Mouse (Mus musculus) left cerebral cortex, postnatal 10 days (tissue): ENCODE data around the gene Gimap9. TPM values are rescaled to one million over a fixed set of nuclear protein-coding genes. Genes with fewer than 3 reads are reported as not detected.
"Not testable (repeated sequence)": the region's sequence is repeated elsewhere in the genome, so short reads cannot be mapped to it uniquely, and the experiment has no call there.

Experiments
- DNase-seq, 2 experiments: peaks; one replicate each; pipeline ENCODE4 v3.0.0; 2021 to 2022; ENCODE audit warnings: low spot score in 2 of 2, mixed read lengths in 1 of 2; ENCODE audit errors: extremely low spot score in 1 of 2
- intact Hi-C: fragments of 180-260 bp; cut with DNase I; formaldehyde crosslinking; loops from one replicate; pipeline ENCODE4 v1.15.1; 2025
- total RNA-seq, 2 experiments: library from RNA; stranded (reverse); gene quantifications; 2 replicates each; pipeline ENCODE4 v1.2.3; 2021

Gene Gimap9
- total RNA-seq, 2 experiments from 2014 or later = 1.2 to 1.4 TPM

DNA sequence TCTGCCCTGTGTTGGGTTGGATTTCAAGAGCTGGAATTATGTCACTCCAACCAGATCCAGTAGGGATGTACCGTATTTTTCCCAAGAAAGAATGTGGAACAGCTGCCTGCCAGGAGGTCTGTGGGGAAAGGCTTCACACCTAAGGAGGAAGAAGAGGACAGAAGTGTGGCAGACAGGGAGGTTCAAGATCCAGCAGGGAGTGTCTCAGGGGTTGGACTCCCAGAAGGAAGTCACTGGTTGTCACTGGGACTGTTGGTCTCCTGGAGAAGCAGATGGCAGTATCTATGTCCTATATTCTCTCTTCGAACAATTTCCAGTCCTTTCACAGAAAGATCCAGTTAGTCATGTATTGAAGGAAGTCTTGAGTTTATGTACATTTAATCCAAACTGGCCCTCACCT, 28.3 kb upstream of the Gimap9 start:
- DNase-seq = no peak
- intact Hi-C loops = loop anchor here (5.0 kb wide), 1 partner anchor 310 kb away; no protein-coding TSS in a partner anchor

DNA sequence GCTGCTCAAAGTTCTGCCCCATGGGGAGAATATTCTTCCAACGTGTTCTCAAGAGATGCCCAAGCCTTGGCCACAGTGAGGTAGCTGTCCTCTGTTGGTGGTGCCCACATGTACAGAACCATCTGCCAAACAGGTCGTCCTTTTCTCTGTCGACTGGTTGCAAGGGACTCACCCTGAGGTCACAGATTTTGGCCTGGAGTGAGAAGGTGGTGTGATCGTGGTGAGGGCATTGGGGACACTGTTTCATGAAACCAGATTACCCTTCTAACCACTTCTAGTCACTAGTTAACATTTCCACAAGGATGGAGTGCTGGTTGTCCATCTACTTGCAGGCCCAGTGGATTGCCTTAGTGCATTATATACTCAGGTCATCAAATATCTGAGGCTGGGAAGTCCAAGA, 27.1 kb upstream of the Gimap9 start:
- intact Hi-C loops = loop anchor here (5.0 kb wide), 1 partner anchor 309 kb away; no protein-coding TSS in a partner anchor
- no peak for DNase-seq

DNA sequence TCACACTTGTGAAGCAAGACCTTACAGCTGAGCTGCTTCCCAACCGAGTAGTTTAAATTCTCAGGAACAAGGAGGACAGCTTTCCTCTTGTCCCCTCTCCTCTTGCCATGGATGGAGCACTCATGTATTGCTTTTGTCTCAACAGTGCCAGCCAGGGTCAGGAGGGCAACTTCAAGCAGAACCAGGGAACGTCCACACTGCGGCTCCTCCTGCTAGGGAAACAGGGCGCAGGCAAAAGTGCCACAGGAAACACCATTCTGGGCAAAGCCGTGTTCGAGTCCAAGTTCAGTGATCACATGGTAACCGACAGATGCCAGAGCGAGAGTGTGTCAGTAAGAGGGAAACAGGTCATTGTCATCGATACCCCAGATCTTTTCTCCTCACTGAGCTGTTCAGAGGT, 25.9 kb upstream of the Gimap9 start:
- intact Hi-C loops = no loop called here
- no peak for DNase-seq

DNA sequence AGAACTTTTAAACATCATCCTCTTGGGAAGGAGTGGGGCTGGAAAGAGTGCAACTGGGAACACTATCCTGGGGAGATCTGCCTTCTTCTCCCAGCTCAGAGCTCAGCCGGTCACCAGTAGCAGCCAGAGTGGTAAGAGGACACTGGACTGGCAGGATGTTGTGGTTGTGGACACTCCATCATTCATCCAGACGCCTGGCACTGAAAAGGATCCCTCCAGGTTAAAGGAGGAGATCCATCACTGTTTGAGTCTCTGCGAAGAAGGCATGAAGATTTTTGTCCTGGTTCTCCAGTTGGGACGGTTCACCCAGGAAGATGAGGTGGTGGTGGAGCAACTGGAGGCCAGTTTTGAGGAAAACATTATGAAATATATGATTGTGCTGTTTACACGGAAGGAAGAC, 17.2 kb upstream of the Gimap9 start:
- DNase-seq = no peak
- intact Hi-C loops = no loop called here

DNA sequence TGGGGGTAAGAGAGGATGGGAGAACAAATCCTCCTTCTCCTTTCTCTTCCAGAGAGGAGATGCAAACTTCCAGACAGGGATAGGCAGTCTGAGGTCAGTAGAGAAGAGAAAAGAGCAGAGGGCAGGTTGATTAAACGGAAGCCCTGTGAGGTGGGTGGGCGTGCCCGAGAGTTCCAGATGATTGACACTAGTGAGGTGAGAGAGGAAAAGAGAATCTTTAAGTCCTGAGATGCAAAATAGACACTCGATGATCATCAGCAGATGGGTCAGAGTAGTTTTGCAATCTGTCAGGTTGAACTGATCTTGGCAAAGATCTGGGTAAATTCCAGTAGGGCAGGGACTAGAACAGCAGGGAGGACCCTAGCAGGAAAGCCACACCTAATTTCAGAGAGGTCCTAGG, 11.2 kb upstream of the Gimap9 start:
- intact Hi-C loops = no loop called here
- DNase-seq = no peak

DNA sequence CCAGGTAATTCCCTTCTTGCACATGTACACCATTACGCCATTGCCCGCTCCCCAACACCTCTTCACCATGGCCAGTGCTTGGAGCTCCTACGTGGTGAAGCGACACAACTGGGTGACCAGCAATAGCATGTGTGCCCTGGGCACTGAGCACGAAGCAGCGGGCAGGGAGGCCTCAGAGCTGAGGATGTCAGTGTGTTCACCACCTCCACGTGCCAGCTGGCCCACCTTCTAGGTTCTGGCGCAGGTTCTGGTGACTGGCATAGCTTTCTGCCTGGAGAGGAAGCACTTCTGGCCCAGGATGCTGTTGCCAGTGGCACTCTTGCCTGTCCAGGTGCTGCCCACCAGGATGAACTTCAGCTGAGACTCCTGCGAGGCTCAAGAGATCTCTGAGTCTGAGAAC, 10.5 kb upstream of the Gimap9 start:
- intact Hi-C loops = no loop called here
- no peak for DNase-seq

DNA sequence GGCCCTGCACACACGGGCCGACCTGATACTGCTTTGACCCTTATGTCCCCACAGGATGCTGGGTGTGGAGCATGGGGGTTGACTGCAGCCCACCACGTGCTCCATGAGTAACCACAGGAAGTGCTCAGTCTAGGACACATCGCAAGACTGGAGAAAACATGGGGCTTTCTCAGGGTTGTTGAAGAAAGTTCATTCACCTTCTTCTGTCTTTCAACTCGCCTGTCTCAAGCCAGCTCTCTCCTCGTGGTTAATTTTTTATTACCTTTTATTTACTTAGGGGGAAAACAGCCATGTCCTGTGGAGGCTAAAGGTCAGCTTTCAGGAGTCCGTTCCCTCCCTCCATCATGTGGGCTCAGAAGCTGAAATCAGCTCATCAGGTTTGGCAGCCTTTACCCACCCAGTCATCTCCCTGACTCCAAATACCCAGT, 9.8 kb upstream of the Gimap9 start:
- no peak for DNase-seq
- intact Hi-C loops = no loop called here

DNA sequence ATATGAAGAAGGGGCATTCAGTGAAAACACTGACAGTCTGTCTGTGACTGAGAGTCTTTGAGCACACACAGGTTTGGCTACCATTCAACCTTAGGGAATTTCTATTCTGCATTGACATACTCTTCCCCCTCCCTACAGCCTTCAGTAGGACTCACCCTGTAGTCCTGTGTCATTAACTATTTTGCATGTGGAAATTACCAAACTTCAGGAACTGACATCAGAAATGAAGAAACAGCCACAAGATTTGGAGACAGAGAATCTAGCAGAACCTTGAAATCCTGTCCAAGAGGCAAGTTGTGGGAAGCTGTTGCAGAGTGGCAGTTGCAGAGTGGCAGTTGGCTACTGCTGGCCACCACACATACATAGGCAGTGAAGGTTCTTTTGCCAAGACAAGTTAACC, 7.9 kb upstream of the Gimap9 start:
- intact Hi-C loops = no loop called here
- DNase-seq = no peak

DNA sequence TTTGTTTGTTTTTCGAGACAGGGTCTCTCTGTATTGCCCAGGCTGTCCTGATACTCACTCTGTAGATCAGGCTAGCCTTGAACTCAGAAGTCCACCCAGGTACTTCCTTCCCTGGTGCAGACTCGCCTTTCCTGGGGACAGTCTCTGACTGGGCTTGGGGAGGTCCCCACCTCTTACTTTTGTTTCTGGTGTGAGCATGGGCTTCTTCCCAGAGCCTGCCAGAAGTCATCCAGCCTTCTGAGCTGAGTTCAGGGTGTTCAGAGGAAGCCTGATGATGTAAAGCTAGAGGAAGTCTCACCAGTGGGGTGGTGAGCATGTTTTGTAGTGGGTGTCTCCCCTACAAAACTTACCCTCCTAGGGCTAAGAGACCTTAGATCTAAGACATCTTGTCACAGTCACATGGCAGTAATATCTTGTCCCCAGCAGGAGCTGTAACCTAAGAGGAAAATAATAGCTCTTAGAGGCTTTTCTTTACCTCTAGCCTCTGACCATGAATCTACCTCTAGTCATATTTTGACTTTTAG, 6.4 kb upstream of the Gimap9 start:
- intact Hi-C loops = no loop called here

DNA sequence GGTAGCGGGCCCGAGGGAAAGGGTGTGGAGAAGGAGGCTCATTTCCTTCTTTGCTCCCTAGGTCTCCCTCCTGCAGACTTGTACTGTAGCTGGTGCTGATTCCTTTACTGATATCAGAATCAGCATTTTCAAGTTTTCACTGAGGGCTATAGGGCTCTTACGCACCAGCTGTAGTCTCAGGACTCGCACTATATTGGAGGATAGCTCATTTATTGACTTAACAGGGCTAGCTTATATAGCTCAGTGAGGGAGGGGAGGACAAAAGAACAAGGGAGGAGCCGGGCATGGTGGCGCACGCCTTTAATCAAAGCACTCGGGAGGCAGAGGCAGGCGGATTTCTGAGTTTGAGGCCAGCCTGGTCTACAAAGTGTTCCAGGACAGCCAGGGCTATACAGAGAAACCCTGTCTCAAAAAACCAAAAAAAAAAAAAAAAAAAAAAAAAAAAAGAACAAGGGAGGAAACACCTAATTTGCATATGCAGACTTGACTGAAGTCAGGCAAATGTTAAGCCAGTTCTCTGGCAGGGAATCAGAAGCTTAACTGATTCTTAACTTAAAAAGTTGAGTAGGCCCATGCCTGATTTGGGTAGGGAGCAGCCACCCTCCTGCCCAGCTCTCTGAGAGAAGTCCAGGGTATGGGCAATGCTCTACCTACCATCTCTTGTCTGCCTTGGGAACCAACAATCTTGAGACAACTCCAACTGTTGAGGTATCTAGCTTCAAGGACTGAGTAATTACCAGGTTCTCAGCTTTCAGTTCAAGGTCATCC, 1.5 kb upstream of the Gimap9 start:
- DNase-seq = no peak
- intact Hi-C loops = no loop called here

More for the DNA sequence above, 6.4 kb upstream of the Gimap9 start:
- DNase-seq = no peak

DNA sequence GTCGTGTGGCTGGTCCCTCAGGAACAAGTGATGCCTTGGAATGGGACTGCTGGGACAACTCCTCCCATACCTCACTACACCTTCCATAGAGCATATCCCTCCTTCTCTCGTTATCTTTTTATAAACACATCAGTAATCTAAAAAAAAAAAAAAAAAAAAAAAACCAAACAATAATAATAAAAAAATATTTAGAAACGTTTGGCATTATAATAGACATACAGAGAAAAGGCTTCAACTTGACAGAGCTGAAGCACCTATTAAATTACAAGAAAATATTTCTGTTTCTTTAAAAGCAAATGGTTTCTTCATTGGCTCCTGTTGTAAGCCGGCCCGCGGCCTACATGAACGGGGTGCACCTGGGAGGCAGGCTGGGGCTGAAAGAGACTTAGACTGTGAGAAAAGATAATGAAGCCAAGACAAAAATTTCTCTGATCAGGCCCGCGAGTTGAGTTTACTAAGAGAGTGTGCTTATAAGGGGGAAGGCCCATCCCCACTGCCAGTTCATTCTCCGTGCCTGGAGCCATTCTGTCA, 464 bp upstream of the Gimap9 start:
- DNase-seq = no peak
- intact Hi-C loops = no loop called here

DNA sequence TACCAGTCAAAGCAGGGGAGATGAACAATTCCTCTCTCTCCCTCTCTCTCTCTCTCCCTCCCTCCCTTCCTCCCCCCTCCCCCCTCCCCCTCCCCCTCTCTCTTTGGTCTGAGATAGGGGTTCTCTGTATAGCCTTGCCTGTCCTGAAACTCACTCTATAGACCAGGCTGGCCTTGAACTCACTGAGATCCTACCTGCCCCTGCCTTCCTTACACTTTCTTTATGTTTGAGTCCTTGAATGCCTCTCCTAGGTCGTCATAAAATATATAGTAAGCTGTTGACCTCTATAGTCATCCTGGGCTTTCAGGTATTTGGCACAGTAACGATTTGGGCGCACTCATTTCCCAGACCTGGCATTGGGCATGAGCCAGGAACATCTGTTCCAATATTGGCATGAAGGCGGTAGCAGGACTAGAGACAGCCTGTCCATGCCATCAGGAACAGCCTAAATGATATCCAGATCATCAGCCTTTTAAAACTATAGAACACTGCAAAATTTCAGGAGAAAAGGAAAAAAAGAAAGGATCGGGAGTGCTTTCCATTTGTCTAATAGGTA, 1.0 kb downstream of the Gimap9 start:
- DNase-seq = no peak
- intact Hi-C loops = no loop called here

DNA sequence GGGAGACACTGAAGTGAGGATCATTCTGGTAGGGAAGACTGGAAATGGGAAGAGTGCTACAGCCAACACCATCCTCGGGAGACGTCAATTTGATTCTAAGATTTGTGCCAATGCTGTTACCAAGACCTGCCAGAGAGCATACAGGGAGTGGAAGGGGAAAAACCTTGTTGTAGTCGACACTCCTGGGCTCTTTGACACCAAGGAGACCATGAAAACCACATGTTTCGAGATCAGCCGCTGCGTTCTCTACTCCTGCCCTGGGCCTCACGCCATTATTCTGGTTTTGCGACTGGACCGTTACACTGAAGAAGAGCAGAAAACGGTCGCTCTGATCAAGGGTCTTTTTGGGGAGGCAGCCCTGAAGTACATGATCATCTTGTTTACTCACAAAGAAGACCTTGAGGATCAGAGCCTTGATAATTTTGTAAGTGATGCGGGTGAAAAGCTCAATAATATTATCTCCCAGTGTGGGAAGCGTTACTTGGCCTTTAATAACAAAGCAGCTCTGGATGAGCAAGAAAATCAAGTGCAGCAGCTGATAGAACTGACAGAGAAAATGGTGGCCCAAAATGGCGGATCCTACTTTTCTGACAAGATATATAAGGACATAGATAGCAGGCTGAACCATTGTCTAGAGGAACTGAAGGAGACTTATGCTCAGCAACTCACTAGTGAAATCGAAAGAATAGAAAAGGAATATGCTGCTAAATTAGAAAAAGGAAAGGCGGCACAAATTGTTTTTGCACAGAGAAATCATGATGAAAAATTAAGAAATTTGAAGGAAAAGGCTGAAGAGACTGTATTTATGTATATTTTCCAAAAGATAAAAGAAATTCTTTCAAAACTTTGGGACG, 1.8 kb downstream of the Gimap9 start:
- intact Hi-C loops = no loop called here
- no peak for DNase-seq

DNA sequence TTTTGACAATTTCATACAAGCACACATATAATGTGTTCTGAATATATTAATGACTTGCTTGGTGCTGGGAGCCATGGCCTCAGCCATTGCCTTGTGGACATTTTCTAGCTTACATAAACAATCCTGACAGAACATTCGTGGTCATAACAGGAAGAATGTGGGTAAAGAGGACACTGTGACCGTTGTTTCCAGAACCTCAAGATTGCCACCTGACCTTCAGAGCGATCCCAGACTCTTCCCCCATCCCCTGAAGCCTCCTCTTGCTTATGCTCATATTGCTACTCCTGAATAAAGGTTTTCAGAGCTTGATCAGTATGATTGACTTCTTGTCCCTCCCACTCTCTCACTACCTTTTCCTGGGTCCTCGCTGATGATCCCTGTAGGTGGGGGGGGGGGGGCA, 2.5 kb downstream of the Gimap9 start:
- intact Hi-C loops = no loop called here
- no peak for DNase-seq

DNA sequence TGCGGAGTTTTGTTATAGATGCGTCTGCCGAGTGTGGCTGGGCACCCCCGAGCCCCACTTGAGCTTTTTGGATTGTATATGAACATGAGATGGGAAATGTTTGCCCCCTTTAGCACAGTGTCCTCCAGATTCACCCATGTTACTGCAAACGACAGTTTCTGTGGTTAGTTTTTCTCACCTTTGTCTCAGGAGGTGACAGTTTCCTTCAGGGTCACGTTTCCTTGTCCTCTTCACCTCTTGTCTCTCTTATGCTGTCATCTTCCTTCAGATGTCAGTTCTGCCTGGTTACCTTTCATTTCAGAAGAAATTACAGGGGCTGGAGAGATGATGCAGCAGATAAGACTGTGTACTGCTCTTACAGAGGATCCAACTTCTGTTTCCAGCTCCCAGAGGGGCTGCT, 3.8 kb downstream of the Gimap9 start:
- DNase-seq = no peak
- intact Hi-C loops = no loop called here

DNA sequence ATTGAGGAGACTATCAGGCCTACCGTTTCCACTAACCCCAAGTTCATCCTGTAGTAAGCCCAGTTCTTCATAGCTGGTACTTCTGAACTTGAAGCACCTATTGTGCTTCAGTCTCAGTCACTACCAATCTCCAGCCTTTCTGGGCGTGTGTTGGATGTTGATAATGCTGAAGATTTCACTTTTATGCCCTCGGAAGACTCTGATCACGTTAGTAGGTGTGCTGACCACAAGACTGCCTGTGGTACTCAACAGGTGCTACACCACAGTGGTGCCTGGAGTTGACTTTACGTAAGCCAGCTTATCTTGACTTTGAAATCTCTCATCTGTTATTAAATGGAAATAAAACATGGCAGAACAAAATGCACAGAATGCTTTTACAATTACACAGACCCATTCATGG, 4.5 kb downstream of the Gimap9 start:
- DNase-seq = no peak
- intact Hi-C loops = no loop called here

DNA sequence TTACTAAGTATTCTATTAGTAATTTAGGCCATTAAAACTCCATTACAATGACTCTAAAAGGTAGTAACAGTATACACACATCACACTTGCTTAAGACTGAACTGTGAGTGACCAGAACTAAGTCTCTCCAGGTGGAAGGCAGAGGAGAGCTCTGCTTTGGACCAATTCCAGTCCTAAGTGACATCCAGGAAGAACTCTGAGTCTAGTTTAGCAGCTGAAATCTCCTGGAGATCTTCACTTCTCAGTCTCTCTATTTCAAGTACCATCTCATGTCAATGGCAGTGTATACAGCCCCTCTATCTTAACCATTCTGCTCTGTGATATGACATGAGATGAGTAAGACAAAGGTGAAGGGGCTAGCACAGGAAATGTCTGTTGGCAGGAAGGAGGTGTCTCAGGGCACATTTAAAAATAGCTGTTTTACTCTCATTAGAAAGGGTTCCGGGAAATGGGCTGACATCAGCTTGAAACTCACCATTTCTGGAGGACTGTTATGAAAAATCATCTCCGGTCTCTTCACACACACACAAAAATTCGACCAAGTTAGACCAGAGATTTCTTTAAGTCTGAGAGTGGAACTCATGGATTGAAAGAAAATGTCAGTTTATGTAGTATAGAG, 5.7 kb downstream of the Gimap9 start:
- DNase-seq = no peak
- intact Hi-C loops = no loop called here

DNA sequence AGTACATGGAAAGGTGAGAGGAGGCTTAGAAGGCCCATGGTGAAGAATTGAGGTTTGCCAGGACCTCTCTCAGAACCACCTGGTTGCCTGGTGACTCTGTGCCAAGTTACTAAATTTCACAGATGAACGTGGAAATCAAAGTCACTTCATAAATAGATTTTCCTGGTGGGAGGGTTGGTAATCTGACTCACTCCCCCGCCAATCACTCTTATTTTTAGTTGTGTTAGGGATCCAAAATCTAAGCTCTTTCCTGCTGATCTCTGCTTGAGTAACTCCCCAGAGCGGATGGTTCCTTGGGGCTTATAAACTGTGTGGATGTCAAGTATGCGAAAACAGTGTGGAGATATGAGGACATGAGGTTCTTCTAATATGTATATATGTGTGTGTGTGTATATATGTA, 6.3 kb downstream of the Gimap9 start:
- intact Hi-C loops = no loop called here
- no peak for DNase-seq

DNA sequence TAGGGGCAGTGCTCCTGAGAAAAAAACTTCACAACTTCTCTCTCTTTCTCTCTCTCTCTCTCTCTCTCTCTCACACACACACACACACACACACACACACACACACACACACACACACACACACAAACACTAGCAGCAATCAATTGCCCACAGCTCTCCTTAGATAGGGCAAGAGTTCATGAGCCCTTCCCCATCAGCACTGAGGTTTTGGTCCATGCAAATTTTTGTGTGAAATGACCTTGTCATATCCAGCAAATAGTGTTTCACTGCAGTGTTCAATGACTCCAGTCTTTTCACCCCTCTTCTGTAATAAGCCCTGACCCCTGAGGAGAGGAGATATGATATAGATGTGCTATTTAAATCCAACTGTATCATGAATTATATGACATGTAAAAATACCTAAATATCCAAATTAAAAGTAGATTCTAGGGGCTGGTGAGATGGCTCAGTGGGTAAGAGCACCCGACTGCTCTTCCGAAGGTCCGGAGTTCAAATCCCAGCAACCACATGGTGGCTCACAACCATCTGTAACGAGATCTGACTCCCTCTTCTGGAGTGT, 7.4 kb downstream of the Gimap9 start:
- intact Hi-C loops, DNase-seq: not testable (repeated sequence)
